Mouse (Mus musculus) embryo, embryonic 10 days (tissue): Measurements from ENCODE around the gene Zkscan16.

Source experiments
- DNase-seq: peaks from one replicate; pipeline ENCODE4 v3.0.0-alpha.2; 2015; ENCODE audit warnings: low spot score

The Zkscan16 gene

DNA sequence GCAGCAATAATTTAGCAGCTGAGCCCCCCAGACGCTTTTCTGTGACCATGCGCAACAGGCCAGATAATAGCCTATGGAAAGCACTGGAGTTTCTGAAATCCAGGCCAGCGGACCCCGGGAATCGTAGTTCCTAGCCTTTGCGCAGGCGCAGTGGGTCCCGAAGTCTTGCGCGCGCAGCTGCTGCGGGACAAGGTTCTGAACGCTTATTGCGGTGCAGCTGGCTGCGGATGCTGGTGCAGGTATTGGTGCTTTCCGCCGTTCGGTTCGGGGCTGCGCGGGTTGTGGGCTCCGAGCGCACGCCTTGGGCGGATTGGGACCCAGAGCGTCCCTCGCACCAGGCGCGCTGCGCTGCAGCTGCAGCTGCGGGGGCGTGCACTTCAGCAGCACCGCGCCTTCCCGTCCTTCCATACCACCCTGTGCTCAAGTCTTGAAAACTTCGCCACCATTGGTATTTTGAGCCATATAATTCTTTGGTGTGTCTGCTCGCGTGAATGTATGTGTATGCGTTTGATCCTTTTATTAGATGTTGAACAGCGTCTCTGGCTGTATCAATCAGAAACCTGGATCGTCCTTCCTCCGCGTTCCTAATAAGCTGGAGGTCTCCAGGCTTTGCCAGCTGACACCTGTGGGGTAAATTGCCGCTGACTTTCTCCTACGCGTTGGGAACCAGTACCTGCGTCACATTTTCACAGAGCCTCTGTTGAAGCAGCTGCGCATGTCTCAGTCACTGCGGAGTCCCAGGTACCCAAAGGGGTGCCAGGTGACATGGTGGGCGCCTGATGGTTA is at the start of gene Zkscan16:
Zkscan16 (plus strand) TSS at position 209 of the 786 bp plus-strand sequence.
- peak; percentile 96 for DNase-seq

- no peak for DNase-seq
Measured at GRCm38 (mm10) chr4:58894399-58894798, 49.0 kb upstream of the Zkscan16 start.

- no peak for DNase-seq
Measured at GRCm38 (mm10) chr4:58897436-58897835, 46.0 kb upstream of the Zkscan16 start.

- no peak for DNase-seq
Measured at GRCm38 (mm10) chr4:58898318-58898717, 45.1 kb upstream of the Zkscan16 start.

DNA sequence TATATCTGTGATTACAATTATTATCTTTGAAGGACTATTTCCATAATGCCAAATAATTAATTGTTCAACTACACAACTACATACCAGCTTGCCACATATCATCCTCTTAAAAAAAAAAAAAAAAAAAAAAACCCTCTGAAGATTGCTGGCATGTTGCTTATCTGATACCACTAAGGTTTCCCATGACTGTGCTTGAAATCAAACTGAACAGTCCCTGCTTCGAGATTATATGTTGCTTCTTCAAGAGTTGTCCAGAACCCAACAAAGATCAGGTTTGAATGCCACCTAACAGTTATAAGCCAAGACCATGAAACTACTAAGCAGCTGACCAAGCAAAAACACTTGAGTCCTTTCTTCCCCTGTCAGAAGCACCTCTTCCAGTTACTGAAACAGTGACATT is 36.0 kb upstream of the Zkscan16 start:
- no peak for DNase-seq

GRCm38 (mm10) chr4:58910175-58911068 is 33.0 kb upstream of the Zkscan16 start:
- no peak for DNase-seq

DNA sequence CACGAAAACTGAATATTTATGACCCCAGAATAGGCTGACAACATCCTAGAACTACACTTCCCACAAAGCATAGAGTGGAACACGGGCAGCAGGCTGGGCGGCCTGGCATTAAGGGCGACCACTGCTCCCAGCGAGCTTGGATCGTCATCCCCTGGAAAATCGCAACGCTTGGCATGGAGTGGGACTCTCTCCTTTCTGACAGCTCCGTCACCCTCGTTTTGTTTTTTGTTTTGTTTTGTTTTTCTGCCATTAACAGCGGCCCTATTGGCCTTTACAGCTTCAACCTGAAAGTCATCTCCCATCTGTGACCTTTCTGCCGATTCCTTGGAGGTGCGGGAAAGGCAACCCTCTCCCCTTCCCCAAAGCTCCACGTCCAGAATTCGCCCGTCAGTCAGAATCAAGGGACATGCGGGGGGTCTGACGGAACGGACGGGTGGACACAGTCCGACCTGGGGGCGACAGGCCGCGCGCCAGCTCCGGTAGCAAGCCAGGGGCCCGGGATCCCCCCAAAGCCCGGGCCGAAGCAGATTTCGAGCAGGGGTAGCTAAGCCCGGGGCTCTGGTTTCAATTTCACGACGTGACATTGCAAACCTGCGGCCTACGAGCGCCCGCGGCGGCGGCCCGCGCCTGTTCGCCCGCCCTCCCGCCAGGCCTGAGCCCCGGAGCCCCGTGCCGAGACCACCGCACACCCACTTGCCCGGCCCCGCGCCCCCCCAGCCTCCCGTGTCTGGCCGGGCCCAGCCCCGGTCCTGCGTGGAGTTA is 32.2 kb upstream of the Zkscan16 start:
- DNase-seq = peak; percentile 67

DNA sequence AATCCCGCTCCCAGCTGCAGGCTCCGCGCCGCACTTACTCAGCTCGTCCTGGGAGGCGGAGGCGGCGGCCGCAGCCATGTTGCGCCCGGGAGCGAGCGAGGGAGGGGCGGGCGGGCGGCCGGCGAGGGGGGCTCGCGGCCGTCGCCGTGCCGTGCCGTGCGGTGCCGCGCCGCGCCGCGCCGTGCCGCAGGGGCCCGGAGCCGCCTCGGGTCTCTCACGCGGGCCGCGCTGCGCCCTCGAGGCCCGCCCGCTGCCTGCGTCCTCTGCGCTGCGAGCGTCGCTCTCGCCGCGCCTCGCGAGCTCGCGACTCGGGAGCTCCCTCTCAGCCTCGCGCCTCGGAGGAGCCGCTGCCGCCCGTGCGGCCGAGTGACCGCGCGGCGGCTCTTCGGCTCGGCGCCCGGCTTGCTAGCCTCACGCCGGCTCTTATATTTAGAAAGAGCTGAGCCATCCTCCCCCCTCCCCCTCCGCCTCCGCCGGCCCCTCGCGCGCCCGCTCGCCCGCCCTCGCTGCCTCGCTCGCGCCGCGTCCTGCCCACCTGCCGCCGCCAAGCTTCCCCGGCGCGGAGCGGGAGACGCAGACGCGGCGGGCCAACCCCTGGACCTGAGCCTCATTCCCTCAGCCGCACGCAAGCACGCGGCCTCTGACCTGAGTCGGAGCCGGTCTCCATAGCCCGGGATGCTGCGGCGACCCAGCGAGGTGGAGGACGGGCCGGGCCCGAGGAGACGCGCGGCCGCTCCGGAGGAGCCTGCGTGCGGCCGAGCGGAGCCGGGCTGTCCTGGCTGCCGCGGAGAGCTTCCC is 31.4 kb upstream of the Zkscan16 start:
- peak; percentile 63 for DNase-seq

DNA sequence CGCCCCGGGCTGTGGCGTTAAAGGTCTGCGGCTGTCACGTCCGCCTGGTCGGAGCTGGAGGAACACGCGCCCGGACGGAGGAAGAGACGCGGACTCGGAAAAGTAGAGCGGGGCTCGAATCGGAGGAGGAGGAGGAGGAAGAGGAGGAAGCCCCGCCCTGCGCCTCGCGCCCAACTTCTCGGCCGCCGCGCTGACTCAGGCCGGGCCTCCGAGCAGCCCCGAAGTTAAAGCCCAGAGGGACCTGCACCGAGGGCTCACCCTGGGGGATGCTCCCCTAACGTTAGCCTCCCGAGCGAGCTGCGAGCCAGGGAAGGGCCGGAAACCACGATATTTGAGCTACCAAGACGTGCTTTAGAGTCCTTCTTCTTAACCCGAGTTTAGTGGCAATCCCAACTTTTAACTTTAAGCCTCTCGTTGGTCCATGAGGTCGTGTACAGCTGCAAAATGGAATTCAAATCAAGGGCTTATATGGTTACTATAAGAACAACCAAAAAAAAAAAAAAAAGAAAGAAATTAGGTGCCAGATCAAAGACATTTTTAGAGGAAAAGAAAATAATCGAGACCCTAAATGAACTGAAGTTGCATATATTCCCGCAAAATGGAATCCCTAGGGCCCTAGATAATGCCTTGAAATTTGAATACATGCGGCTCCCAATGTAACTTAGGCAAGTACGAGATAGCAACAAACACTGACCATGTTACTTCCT is 30.6 kb upstream of the Zkscan16 start, which contains the start of gene Ecpas:
Ecpas (minus strand) TSS at position 121 of the 707 bp plus-strand sequence.
- peak; percentile 89 for DNase-seq

- no peak for DNase-seq
Measured at GRCm38 (mm10) chr4:58913336-58914026, 29.9 kb upstream of the Zkscan16 start.

DNA sequence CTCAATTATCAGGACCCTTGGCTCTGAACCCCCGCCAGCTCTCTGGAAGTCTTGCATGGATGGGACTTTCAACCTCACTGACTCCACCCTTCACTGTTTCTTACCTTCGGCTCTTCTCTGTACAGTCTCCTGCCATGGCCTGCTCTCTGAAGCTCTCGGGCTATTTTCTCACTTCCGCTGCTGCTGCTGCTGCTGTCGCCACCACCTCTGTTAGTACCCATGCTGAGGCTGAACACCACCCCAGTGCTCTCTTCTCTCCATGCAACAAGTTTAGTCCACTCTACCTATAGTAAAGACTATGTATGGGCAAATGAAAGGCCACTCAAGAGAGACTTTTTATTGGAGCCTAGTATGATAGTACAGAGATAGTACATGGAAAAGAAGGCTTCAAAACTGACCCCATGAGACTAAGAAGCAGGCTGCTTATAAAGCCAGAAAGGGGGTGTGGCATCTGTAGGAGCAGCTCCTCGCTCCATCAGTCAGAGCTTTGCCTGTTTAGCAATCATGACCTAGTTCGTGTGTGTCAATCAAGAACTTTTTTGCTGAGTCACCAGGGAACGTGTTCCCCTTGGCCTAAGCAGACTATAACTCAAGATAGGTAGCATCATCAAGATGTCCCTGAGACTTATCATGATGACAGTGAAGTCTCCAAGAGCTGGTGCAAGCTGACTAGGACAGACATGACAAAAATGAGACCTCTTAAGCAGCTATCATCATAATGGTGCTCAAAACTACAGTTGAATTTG is 28.2 kb upstream of the Zkscan16 start:
- no peak for DNase-seq

- no peak for DNase-seq
Measured at GRCm38 (mm10) chr4:58923933-58924332, 19.5 kb upstream of the Zkscan16 start.

DNA sequence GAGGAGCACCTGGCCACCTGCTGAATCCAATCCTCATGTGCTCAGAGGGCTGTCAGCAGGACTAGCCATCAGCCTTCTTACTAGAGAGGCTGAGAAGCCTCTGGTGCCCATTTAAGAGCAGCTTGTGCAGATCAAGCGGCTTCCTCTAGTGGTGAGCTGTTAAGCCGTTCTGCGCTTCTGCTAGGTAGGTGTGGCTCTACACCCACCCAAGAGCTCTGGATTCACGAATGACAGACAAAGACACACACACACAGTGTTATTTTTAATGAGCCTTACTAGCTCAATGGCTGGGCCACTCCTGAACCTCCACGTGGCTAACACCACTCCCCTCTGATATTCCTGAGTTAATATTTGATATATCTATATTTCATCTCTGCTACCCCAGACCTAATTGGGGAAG is 17.8 kb upstream of the Zkscan16 start:
- DNase-seq = no peak

DNA sequence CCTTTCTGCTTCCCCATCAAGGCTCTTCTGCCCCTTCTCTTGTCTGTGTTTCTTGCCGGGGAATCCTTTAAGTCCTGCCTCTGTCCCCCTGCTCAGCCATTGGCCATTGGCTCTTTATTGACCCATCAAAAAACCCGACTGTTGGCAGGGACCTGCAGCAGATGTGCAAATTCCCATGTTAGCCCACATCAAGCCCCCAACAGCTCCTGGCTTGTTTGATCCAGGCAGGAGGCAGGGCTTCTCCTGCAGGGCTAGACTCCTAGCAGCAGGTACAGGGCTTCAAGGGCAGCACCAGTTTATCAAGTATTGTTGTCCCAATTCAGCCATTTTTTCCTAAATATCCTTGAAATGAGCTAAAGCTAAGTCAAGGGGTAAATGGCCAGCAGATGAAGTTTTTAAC is 17.3 kb upstream of the Zkscan16 start:
- no peak for DNase-seq

- no peak for DNase-seq
Measured at GRCm38 (mm10) chr4:58927661-58928060, 15.8 kb upstream of the Zkscan16 start.

GRCm38 (mm10) chr4:58932541-58932940 is 10.9 kb upstream of the Zkscan16 start:
- no peak for DNase-seq

DNA sequence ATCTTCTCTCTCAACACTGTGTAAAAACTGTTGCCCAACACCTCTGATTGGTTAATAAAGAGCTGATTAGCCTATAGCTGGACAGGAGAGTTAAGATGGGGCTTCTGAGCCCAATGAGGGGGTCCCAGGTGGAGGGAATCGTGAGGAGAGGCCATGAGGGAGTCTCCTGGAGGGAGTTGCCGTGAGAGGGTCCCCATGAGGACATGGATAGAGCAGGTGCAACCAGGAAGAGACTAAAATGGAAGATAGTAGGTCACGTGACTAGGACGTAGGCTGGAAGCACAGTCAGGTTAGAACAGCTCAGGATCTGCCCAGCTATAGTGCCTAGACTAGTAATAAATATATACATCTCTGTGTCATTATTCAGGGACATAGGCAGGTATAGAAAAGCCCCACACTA is 9.1 kb upstream of the Zkscan16 start:
- DNase-seq = no peak

GRCm38 (mm10) chr4:58934746-58935476 is 8.5 kb upstream of the Zkscan16 start:
- peak; percentile 72 for DNase-seq

GRCm38 (mm10) chr4:58935846-58936245 is 7.6 kb upstream of the Zkscan16 start:
- no peak for DNase-seq
